Mouse (Mus musculus): ENCODE measurements around the gene Sh3bp1.
A peak's percentile ranks its signal among the peaks of the same experiment; 100 is the strongest.

Gene Sh3bp1

GRCm38 (mm10) chr15:78915660-78916017 is 16.1 kb downstream of the Sh3bp1 start:
- no peak for DNase-seq (ENCODE audit: low read depth)

DNA sequence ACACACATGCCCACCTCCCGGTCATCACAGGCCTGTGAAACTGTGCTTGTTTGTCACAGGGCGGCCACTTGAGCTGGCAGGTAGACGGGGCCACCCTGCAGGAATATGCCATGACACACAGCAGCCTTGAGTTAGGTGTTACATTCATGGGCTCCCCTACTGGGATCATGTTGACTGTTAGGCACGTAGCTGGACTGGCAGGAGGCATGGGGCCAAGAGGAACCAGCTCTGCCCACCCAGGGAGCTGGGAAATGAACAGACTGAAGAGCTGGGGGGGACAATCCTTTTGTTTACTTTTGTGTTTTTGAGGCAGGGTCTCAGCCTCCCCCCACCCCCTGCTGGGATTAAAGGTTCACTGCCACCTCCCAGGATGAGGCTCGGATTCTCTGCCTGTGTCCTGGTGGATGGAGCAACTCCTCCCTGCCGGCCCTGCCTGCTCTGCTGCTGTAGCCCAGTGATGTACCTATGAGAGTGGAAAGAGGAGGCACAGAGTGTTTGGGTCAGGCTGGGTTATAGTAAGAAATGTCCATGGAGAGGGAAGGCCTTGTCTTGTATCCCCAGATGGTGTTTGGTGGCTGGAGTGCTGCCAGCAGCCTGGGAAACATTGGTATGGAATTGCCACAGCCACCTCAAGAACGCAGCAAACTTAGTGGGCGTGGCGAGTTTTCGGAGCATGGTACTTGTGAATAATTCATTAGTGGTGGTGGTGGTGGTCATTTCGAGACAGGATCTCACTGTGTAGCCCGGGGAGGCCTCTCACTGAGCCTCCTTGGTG is 16.7 kb downstream of the Sh3bp1 start:
- DNase-seq (ENCODE audit: low read depth): no peak

GRCm38 (mm10) chr15:78918126-78918525 is 18.6 kb downstream of the Sh3bp1 start:
- DNase-seq (ENCODE audit: low read depth): no peak

DNA sequence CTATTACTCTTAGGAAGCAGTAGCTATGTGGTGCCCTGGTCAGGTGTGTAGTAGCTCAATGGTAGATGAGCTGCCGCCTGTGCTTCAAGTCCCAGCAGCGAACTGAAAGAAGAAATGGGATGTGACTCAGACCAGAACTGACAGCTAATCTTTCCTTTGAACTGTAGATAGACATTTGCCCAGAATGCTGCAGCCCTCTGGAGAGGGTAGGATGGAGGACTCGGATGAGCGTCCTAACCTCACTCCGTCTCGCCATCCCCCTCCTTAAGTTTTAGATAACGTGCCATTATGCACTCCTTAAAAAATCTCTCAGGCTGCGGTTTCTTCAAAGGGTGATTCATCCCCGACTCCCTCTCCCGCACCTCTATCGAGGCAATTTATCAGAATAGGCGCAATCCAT is 20.3 kb downstream of the Sh3bp1 start:
- no peak for DNase-seq (ENCODE audit: low read depth)

- no peak for DNase-seq (ENCODE audit: low read depth)
Measured at GRCm38 (mm10) chr15:78922700-78923099, 23.1 kb downstream of the Sh3bp1 start.

GRCm38 (mm10) chr15:78923585-78923984 is 24.0 kb downstream of the Sh3bp1 start:
- no peak for DNase-seq (ENCODE audit: low read depth)

DNA sequence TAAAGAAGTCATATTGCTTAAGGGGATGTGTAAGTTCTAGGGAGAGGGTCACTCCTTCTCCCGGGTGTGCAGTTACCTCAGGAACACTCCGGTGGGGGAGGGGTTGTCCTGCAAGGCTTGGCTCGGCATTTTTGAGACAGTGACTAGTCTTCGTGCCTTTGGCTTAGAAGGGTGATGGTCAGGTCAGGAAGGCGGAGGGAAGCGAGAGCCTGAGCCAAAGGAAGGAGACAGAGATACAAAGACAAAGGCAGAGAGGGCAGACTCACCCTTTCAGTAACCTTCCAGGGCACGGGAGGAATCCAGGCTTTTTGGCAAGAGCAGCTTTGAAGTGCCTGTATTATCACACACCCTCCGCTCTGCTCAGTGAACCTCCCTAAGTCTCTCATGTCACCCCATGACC is 25.6 kb downstream of the Sh3bp1 start:
- no peak for DNase-seq (ENCODE audit: low read depth)

DNA sequence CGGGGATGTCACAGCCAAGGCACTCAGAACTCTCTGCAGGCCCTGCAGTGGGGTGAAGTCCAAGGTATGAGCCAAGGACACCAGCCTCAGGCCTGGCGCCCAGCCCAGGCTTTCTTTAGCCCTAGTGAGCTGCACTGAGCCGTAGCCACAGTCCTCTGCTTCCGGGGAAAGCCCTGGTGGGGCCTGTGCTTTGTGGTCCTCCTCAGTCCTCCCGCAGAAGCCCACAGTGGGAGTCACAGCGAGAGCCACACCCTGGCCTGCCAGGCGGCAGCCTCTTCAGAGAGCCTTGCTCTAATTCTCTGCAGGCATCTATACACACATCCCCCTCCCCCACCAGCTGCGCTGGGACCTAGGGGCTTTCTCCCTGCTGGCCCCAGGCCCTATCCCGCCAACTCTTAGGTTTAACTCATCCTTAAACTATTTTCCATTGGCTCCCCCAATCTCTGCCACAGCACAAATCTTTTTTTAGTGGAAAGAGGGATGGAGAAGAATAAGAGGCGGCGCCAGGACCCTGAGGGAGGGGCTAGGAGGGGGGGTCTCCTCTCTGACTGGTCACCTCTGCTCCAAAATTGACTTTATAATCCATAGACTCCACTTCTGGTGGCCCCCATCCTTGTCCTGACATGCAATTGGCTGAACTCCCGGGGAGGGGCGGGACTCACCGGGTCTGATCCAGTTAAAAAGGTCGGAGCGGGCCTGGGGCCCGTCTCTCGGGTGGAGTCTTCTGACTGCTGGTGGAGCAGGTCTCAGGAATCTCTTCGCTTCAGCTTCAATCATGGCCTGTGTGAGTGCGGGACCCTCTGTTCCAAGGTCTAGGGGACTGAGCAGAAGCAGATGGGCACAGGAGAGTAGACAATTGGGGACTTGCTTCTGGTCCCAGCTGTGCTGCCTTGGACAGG is 26.7 kb downstream of the Sh3bp1 start, which contains the start of gene Lgals1:
Lgals1 (plus strand) TSS at position 705 of the 899 bp plus-strand sequence.
- peak; percentile 83 for DNase-seq (ENCODE audit: low read depth)

DNA sequence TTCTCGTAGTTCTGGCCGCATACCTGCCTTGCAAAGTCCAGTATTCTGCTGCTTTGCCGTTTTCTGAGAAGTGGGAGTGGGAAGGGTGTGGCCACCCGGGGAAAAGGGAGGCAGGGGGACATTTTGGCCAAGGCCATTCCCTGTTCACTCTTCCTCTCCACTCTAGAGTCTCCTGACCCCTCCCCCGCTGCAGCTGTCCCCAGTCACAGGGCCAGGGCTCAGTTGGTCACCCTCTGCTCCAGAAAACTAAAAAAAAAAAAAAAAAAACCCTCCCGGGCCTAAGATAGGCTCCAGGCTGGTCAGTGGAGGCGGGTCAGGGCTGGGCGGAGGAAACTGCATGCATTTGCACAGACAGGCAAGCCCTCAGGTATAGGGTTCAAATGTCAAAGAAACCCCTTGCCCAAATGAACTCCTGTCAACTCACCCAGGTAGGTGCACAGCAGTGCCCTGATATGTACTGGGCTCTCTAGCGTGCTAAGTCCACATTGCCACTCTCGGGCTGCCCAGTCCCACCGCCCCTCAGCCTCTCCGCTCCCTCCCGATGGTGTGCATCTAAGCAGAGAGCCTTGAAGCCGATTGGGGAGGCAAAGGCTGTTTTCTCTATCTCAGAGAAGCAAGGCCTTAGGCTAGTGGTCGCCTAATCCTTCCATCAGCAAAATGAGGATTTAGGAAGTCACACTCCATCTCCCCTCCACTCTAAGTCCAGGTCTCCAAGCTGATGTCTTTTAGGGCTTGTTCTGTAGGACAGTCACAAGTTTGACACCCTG is 27.6 kb downstream of the Sh3bp1 start:
- DNase-seq (ENCODE audit: low read depth): no peak

- peak; percentile 92 for DNase-seq (ENCODE audit: low read depth)
Measured at GRCm38 (mm10) chr15:78927788-78928457, 28.4 kb downstream of the Sh3bp1 start.

GRCm38 (mm10) chr15:78928539-78928938 is 29.0 kb downstream of the Sh3bp1 start:
- DNase-seq (ENCODE audit: low read depth): no peak

GRCm38 (mm10) chr15:78930192-78930706 is 30.7 kb downstream of the Sh3bp1 start:
- no peak for DNase-seq (ENCODE audit: low read depth)

DNA sequence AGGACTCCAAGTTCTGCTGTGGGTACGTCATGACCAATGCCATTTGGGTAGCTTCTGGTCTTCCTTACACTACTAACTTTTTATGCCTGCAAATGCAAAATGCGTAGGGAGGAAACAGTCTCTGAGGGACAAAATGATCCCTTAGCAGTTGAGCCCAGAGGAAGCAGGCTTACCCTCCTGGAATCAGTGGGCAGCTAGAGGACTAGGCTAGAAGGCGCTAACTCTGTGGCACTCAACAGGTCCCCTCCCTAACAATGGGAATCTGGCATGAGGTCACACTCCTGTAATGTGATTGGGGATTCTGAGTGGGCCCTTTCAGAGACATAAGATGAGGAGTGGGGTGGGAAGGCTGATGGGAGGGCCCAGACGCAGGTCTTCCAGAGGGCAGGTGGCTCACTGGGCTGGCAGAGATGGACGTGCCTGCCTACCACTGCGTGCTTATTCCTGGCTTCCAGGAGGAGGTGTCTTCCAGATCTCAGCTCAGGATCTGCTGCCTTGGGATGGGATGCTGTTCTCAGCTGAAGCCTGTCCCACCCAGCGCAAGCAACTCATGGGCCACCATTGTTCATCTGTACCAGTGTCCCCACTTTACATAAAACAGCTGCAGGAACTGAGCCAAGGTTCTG is 31.3 kb downstream of the Sh3bp1 start:
- no peak for DNase-seq (ENCODE audit: low read depth)

DNA sequence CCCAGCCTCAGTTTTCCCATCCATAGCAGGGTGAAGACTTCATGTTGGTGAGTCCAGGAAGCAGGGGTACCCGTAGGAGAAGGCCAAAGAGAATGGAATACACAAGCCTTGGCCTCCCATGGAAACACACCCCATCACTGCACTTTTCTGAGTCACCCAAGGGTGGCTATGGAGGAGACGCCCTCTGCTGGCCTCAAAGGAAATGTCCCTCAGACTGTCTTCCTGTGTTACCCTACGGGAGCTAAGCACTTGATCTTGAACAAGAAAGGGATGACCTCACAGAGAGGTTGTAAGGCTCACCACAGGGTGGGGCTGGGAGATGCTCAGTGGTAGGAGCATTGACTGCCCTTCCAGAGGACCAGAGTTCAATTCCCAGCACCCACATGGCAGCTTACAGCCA is 32.0 kb downstream of the Sh3bp1 start:
- DNase-seq (ENCODE audit: low read depth): no peak

DNA sequence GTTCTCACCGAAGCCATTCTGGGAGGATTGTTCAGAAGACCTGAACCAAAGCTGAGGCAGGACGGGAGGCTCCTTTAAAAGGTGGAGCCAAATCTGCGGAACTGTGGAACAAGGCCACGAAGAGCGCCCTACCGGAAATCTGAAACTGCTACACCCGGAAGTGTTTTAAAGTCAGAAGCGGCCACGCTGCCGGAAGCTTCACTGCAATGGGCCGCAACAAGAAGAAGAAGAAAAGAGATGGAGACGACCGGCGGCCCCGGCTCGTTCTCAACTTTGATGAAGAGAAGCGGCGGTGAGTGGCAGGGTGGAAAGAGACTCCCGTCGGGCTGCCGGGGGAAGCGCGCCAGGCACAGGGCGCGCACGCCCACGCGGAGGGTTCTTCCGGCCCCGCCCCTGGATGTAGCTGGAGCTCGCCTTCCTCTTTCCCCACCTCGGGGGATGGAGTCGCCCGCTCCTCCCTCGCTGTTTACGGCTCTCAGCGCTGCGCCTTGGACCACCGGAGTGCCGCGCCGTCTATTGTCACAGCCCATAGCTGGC is 35.3 kb downstream of the Sh3bp1 start, which contains the start of gene Nol12:
Nol12 (plus strand) TSS at position 150 of the 537 bp plus-strand sequence.
- peak; percentile 74 for DNase-seq (ENCODE audit: low read depth)

DNA sequence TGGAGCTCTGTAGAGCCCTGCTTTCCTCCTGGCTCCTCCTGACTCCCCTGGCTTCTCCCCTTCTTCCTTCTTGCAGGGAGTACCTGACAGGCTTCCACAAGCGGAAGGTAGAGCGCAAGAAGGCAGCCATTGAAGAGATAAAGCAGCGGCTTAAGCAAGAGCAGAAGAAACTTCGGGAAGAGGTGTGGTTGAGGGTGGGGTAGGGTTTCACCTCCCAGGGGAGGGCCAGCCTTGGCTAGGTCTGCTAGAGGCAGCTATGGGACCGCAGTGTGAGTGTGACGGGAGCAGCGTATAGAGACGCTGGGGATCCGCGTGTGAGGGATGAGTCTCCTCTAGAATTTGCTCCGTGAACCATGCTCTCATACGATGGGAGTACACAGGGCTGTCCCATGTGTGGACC is 36.8 kb downstream of the Sh3bp1 start:
- DNase-seq (ENCODE audit: low read depth): no peak

- DNase-seq (ENCODE audit: low read depth): no peak
Measured at GRCm38 (mm10) chr15:78937311-78937710, 37.7 kb downstream of the Sh3bp1 start.

- no peak for DNase-seq (ENCODE audit: low read depth)
Measured at GRCm38 (mm10) chr15:78937963-78938362, 38.4 kb downstream of the Sh3bp1 start.

- no peak for DNase-seq (ENCODE audit: low read depth)
Measured at GRCm38 (mm10) chr15:78940325-78940724, 40.8 kb downstream of the Sh3bp1 start.

DNA sequence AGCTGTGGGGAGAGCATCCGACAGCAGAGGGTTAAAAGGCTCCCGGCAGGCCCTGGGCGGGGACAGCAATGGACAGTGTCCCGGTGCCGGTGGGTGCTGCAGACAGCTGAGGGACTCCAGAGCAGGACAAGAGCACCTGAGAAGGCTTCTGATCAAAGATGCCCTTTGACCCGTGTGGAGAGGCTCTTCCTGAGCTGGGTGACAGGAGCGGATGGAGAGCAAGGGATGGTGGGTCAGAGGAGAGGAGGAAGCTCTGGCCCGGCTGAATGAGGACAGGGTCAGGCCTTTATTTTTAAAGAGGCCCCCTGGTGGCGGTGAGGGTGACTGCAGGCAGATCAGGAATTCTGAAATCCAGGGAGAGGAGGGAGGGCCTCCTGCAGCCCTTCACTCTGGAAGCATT is 43.1 kb downstream of the Sh3bp1 start:
- peak; percentile 40 for DNase-seq (ENCODE audit: low read depth)

DNA sequence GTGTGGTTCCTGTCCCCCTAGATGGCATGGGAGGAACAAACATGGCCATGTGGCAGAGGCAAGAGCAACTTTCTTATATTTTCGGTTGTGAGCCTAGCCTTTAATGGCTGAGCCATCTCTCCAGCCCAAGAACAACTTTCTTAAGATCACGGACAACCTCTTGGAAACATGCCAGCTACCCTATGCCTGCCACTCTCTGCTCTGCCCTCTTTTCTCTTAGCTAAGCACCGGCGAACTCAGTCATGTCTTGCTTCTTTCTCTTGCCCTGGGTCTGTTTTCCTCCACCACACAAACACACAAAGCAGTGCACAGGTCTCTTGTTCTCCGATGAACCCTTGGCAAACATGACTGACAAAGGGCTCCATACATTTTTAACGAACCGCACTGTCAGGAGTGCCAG is 46.7 kb downstream of the Sh3bp1 start:
- no peak for DNase-seq (ENCODE audit: low read depth)

All from fibroblast of lung, adult 2 months (primary cell).